Mouse (Mus musculus): ENCODE measurements around the gene Cryba4. TPM values are rescaled to one million over a fixed set of nuclear protein-coding genes. Genes with fewer than 3 reads are reported as not detected.

Gene Cryba4
- polyA plus RNA-seq, 1 experiment from 2014 or later = 3.0 TPM

DNA sequence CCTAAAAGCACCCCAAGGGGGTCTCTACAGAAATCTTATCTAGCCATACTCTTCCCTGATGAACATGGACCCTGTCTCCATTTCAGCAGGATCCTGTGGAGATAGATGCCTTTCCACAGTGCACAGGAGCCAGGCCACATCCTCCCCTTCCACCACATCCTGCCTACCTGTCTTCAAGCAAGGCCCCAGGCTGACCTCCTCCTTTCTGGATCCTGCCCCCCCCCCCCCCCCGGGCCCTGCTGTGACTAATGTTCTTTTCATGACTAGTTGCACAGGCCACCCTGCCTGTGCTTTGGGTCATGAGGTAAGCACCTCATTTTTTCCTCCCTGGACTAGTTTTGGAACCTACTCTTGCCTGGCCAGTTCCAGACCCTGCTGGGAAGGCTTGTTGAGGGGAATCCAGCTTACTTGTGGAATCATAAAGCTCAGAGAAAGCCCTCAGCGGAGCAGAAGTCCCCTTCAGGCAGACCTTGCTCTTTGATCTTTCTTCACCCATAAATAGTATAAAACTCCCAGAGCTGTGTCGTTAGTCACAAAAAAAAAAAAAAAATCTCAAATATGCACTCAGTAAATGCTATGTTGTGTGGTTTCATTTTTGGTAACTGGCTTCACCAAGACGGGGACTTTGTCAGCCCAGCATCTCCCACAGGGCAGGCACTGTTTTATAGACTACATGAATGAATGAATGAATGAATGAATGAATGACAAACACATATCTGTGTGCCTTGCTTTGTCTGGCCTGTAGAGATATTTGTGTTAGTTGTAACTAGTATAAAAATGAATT lies 22.9 kb upstream of the Cryba4 start:
- no peak overlapping the region for H3K9ac ChIP-seq (ENCODE audit: low read length)
- H3K4me3 ChIP-seq (ENCODE audit: low read depth, low read length) = peak overlapping the region; percentile 72
- H3K27me3 ChIP-seq (replicated peaks; ENCODE audit: control insufficient read depth, insufficient read depth, low read length) = no peaks in the 10 kb centered on the region
- no peaks in the 10 kb centered on the region for H3K9me3 ChIP-seq (ENCODE audit: control insufficient read depth, low read length)
- WGBS = 50% methylated on average over 4 of the region's 4 CpGs
- H3K4me1 ChIP-seq (replicated peaks; ENCODE audit: control insufficient read depth, insufficient read depth, low read length) = peaks cover 24% of the 10 kb centered on the region
- peak overlapping the region; percentile 57 for H3K4me2 ChIP-seq (ENCODE audit: low read length)
- ATAC-seq (replicated peaks; ENCODE audit: low FRiP score, low TSS enrichment, low read depth) (no peak), DNase-seq (ENCODE audit: low spot score) (no peak)
- H3K36me3 ChIP-seq (ENCODE audit: control insufficient read depth, insufficient read depth, low read length) = no peaks in the 10 kb centered on the region
- no peak overlapping the region for H3K27ac ChIP-seq (ENCODE audit: low read depth)

DNA sequence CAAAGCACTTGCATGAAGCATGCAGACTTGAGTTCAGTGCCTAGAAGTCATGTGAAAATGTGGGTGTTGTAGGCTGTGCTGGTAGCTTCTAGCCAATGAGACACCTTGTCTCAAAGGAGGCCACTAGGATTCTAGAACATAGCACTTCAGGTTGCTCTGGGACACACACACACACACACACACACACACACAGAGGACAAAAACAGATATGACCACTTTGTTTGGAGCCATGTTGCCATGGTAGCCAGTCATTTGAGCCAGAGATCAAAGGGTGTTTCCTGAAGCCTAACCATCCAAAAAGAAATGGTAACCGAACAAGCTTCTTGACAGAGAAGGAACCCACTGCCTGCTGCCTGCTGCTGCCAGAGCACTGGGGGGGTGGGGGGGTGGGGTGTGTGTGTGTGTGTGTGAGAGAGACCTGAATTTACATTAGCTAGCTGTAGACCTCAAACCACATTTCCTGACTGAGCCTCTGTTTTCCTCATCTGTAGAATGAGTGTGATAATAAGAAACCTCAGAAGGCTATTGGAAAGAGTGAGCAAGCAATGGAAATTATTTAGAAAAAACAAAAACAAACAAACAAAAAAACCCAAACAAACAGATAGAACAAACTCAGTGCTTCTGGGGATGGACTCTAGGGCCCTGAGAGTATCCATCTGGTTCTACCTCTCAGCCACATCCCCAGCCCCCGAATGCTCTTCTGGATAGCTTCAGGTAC lies 21.6 kb upstream of the Cryba4 start:
- H3K4me2 ChIP-seq (ENCODE audit: low read length) = no peak overlapping the region
- 47% methylated on average over 2 of the region's 2 CpGs for WGBS
- ATAC-seq (replicated peaks; ENCODE audit: low FRiP score, low TSS enrichment, low read depth) (no peak), DNase-seq (ENCODE audit: low spot score) (no peak)
- no peak overlapping the region for H3K4me3 ChIP-seq (ENCODE audit: low read depth, low read length)
- peaks cover 4% of the 10 kb centered on the region; the same call in 1 of the 2 replicates for H3K27me3 ChIP-seq (replicated peaks; ENCODE audit: control insufficient read depth, insufficient read depth, low read length)
- H3K9ac ChIP-seq (ENCODE audit: low read length) = no peak overlapping the region
- peaks cover 16% of the 10 kb centered on the region for H3K4me1 ChIP-seq (replicated peaks; ENCODE audit: control insufficient read depth, insufficient read depth, low read length)
- no peak overlapping the region for H3K27ac ChIP-seq (ENCODE audit: low read depth)
- no peaks in the 10 kb centered on the region for H3K9me3 ChIP-seq (ENCODE audit: control insufficient read depth, low read length)
- H3K36me3 ChIP-seq (ENCODE audit: control insufficient read depth, insufficient read depth, low read length) = no peaks in the 10 kb centered on the region

DNA sequence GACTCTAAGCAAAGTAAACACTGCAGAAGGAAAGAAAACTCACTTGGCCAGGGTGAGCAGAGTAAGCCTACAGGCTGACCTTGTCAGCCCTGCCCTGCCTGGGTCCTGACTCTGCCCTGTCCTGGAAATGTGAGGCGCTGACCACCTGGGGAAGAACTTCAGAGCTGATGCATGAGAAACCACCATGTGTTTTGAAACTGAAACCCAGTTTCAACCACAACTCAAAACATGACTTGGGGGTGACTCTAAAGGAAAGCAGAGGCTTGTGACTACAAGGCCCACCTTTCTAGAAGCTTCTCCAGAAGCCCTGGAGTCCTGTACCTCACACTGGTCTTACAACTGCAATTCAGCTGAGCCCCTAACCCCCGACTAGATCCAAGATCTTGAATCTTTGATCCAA lies 20.6 kb upstream of the Cryba4 start:
- WGBS = 60% methylated on average over 2 of the region's 2 CpGs
- DNase-seq (ENCODE audit: low spot score) (no peak), ATAC-seq (replicated peaks; ENCODE audit: low FRiP score, low TSS enrichment, low read depth) (no peak)
- no peak overlapping the region for H3K27ac ChIP-seq (ENCODE audit: low read depth)
- no peaks in the 10 kb centered on the region for H3K36me3 ChIP-seq (ENCODE audit: control insufficient read depth, insufficient read depth, low read length)
- H3K4me3 ChIP-seq (ENCODE audit: low read depth, low read length) = no peak overlapping the region
- no peaks in the 10 kb centered on the region for H3K9me3 ChIP-seq (ENCODE audit: control insufficient read depth, low read length)
- H3K4me2 ChIP-seq (ENCODE audit: low read length) = no peak overlapping the region
- no peak overlapping the region for H3K9ac ChIP-seq (ENCODE audit: low read length)
- peaks cover 11% of the 10 kb centered on the region for H3K4me1 ChIP-seq (replicated peaks; ENCODE audit: control insufficient read depth, insufficient read depth, low read length)
- peaks cover 9% of the 10 kb centered on the region; the same call in 1 of the 2 replicates for H3K27me3 ChIP-seq (replicated peaks; ENCODE audit: control insufficient read depth, insufficient read depth, low read length)

DNA sequence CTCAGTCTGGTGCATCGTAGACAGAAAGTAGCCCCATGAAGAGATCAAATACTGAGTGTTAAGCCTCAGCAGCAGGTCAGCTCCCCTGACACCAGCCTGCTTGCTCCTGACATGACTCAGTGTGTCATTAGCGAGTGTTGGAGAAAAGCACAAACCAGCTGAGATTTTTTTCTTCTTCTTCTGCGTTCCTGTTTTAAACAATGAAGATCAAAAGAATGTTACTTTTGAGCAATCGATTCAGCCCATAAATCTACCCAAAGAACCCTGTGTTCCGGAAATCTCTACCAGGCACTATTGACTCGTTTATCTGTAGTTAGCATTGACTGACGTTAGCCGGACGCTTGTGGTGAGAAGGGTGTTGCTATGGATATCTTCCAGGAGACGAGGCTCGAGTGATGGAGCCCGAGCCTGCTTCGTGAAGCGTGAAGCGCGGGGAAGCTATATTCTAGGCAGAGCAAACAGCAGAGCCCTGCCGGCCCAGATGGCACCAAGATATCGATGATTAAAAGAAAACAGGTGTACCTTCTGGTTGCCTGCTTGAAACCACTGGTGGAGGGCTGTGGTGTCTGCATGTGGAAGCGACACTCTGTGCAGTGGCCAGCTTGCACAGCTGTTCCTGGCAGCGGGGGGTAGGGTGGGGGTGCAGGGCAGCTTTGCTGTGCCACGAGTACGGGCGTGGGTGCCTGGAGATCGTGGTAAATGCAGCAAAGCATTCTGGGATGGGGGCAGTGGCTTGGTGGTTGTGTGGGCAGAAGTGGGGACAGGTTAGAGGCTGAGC lies 18.6 kb upstream of the Cryba4 start:
- WGBS = 53% methylated on average over 24 of the region's 24 CpGs
- Histone ChIP-seq H3K4me3 (ENCODE audit: low read depth, low read length) (no peak overlapping the region), H3K9ac (ENCODE audit: low read length) (no peak overlapping the region), H3K27me3 (replicated peaks; ENCODE audit: control insufficient read depth, insufficient read depth, low read length) (peaks cover 11% of the 10 kb centered on the region), H3K27ac (ENCODE audit: low read depth) (no peak overlapping the region), H3K9me3 (ENCODE audit: control insufficient read depth, low read length) (no peaks in the 10 kb centered on the region), H3K36me3 (ENCODE audit: control insufficient read depth, insufficient read depth, low read length) (no peaks in the 10 kb centered on the region), H3K4me2 (ENCODE audit: low read length) (no peak overlapping the region), H3K4me1 (replicated peaks; ENCODE audit: control insufficient read depth, insufficient read depth, low read length) (no peaks in the 10 kb centered on the region)
- ATAC-seq (replicated peaks; ENCODE audit: low FRiP score, low TSS enrichment, low read depth) (no peak), DNase-seq (ENCODE audit: low spot score) (no peak)

DNA sequence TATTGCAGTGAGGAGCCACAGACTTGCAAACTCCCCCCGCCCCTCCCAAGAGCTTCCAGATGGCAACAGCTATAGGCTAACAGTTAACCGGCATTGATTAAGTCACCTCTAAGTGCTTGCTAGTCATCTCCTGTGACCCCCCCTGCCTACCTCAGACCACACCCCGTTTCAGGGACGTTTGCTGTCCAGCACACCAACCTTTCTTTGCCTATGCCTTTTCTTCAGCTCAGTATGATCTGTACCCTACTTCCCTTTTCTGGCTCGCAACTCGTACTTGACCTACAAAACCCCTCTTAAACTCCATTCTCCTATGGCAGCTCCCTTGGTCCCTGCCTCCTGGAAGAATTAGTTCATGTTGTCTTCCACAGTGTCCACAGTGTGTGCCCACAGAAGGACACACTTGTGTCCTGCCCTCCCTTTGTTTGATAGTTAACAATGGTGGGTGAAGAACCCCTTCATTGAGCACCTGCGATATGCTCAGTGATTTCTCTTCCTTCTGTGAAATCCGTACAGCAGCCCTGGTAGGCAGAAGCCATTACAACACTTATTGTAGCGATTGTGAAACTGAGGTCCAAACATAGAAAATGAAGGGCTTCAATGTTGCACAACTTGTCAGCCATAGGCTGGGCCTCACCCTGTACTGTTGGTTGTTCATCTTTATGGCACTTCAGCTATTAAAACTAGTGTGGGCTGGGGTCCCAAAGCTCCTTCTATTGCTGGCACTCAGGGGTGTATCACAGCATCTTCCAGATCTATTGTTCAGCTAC lies 13.9 kb upstream of the Cryba4 start:
- no peaks in the 10 kb centered on the region for H3K4me1 ChIP-seq (replicated peaks; ENCODE audit: control insufficient read depth, insufficient read depth, low read length)
- H3K9ac ChIP-seq (ENCODE audit: low read length) = no peak overlapping the region
- H3K36me3 ChIP-seq (ENCODE audit: control insufficient read depth, insufficient read depth, low read length) = no peaks in the 10 kb centered on the region
- 0 out of 2 replicates have a peak, but pooled peaks have one; percentile 14 for ATAC-seq (replicated peaks; ENCODE audit: low FRiP score, low TSS enrichment, low read depth)
- H3K9me3 ChIP-seq (ENCODE audit: control insufficient read depth, low read length) = no peaks in the 10 kb centered on the region
- 53% methylated on average over 9 of the region's 9 CpGs for WGBS
- no peak overlapping the region for H3K4me3 ChIP-seq (ENCODE audit: low read depth, low read length)
- 0 out of 2 replicates have a peak overlapping the region, but pooled peaks have one; percentile 22 for H3K4me2 ChIP-seq (ENCODE audit: low read length)
- H3K27me3 ChIP-seq (replicated peaks; ENCODE audit: control insufficient read depth, insufficient read depth, low read length) = peaks cover 11% of the 10 kb centered on the region
- H3K27ac ChIP-seq (ENCODE audit: low read depth) = no peak overlapping the region
- no peak for DNase-seq (ENCODE audit: low spot score)

DNA sequence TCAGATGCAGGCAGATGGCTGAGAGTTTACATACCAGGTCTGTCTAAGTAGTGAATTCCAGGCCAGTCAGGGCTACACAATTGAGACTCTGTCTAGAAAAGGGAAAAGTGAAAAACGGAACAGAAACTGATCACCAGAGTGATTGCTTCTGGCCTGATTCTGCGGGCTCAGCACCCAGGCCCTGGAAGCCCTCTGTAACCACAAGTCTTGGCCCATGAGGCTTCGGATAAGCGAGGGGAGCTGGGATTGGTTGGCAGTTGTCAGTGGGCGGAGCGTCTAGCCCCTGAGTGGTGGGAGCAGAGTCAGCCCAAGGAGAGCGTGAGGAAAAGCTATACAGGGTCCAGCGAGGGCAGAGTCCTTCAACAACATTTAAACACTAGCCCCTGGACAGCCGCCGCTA lies 13.2 kb upstream of the Cryba4 start:
- H3K4me3 ChIP-seq (ENCODE audit: low read depth, low read length) = no peak overlapping the region
- no peaks in the 10 kb centered on the region for H3K9me3 ChIP-seq (ENCODE audit: control insufficient read depth, low read length)
- H3K27ac ChIP-seq (ENCODE audit: low read depth) = no peak overlapping the region
- WGBS = 8% methylated on average over 10 of the region's 10 CpGs
- peak; percentile 61 for DNase-seq (ENCODE audit: low spot score)
- peak overlapping the region; percentile 22; the same call in 1 of the 2 replicates for H3K4me2 ChIP-seq (ENCODE audit: low read length)
- no peak overlapping the region for H3K9ac ChIP-seq (ENCODE audit: low read length)
- no peaks in the 10 kb centered on the region for H3K36me3 ChIP-seq (ENCODE audit: control insufficient read depth, insufficient read depth, low read length)
- no peaks in the 10 kb centered on the region for H3K4me1 ChIP-seq (replicated peaks; ENCODE audit: control insufficient read depth, insufficient read depth, low read length)
- H3K27me3 ChIP-seq (replicated peaks; ENCODE audit: control insufficient read depth, insufficient read depth, low read length) = peaks cover 11% of the 10 kb centered on the region
- peak; percentile 64; the same call in 1 of the 2 replicates for ATAC-seq (replicated peaks; ENCODE audit: low FRiP score, low TSS enrichment, low read depth)

DNA sequence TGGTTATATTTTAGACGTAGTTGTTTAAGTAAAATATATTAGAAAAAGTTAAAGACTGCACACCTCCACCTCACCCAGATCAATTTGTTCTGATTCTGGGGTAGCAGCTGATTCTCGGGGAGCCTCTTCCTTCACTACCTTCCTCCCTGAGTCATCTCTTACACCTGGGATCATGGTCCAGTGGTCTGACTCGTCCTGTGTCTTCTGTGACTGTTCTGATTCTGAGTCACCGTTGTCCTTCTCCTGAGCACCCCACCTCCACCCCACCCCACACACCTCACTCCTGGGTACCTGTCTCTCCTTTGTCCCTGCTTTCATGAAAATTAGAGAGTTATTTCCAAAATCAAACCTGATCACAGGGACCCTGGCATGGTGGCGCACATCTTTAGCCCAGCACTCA lies 12.8 kb upstream of the Cryba4 start:
- Histone ChIP-seq H3K27ac (ENCODE audit: low read depth) (no peak overlapping the region), H3K9ac (ENCODE audit: low read length) (no peak overlapping the region), H3K9me3 (ENCODE audit: control insufficient read depth, low read length) (no peaks in the 10 kb centered on the region), H3K4me3 (ENCODE audit: low read depth, low read length) (no peak overlapping the region), H3K36me3 (ENCODE audit: control insufficient read depth, insufficient read depth, low read length) (no peaks in the 10 kb centered on the region), H3K4me1 (replicated peaks; ENCODE audit: control insufficient read depth, insufficient read depth, low read length) (no peaks in the 10 kb centered on the region), H3K27me3 (replicated peaks; ENCODE audit: control insufficient read depth, insufficient read depth, low read length) (peaks cover 11% of the 10 kb centered on the region), H3K4me2 (ENCODE audit: low read length) (no peak overlapping the region)
- WGBS = 83% methylated on average over 5 of the region's 5 CpGs
- ATAC-seq (replicated peaks; ENCODE audit: low FRiP score, low TSS enrichment, low read depth) (no peak), DNase-seq (ENCODE audit: low spot score) (no peak)

DNA sequence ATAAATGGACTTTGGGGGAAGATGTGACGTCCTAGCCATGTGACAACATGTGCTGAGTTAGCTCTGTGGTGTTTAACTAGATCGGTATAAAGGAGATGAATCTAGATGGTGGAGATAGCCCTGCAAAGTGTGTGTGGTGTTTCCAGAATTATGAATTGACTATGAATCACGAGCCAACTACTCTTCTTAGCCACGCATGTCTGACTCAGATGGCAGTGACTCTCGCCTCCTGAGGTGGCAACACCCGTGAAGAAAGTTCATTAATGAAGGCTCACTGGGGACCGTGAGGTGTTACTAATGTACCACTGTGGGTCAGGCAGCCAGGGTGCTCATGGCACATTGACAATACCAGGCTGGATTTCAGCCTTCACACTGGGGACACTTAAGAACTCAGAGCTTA lies 11.8 kb upstream of the Cryba4 start:
- no peaks in the 10 kb centered on the region for H3K36me3 ChIP-seq (ENCODE audit: control insufficient read depth, insufficient read depth, low read length)
- ATAC-seq (replicated peaks; ENCODE audit: low FRiP score, low TSS enrichment, low read depth) = no peak

More for the DNA sequence above, 11.8 kb upstream of the Cryba4 start:
- DNase-seq (ENCODE audit: low spot score) = no peak
- H3K27ac ChIP-seq (ENCODE audit: low read depth) = no peak overlapping the region
- no peaks in the 10 kb centered on the region for H3K9me3 ChIP-seq (ENCODE audit: control insufficient read depth, low read length)
- H3K27me3 ChIP-seq (replicated peaks; ENCODE audit: control insufficient read depth, insufficient read depth, low read length) = peaks cover 9% of the 10 kb centered on the region
- no peaks in the 10 kb centered on the region for H3K4me1 ChIP-seq (replicated peaks; ENCODE audit: control insufficient read depth, insufficient read depth, low read length)
- no peak overlapping the region for H3K4me3 ChIP-seq (ENCODE audit: low read depth, low read length)
- WGBS = 82% methylated on average over 7 of the region's 7 CpGs
- no peak overlapping the region for H3K4me2 ChIP-seq (ENCODE audit: low read length)
- H3K9ac ChIP-seq (ENCODE audit: low read length) = no peak overlapping the region
